Mouse (Mus musculus) forebrain, postnatal 0 days (tissue): ENCODE data around the gene Ier3. TPM values are rescaled to one million over a fixed set of nuclear protein-coding genes. Genes with fewer than 3 reads are reported as not detected.
A peak's percentile ranks its signal among the peaks of the same experiment; 100 is the strongest.

ENCODE experiments used
- ATAC-seq: fragments of 200-750 bp; cut with Nextera tagmentation; 2 replicates; pipeline ENCODE4 v1.8.0; 2017; ENCODE audit warnings: mild to moderate bottlenecking, moderate library complexity
- DNase-seq: peaks from one replicate; pipeline ENCODE4 v3.0.0-alpha.2; 2015
- H3K27ac ChIP-seq: fragments of 300-500 bp; sonication (generic); 2 replicates; pipeline ENCODE4 v1.5.1; 2014; ENCODE audit warnings: low read depth, mild to moderate bottlenecking, antibody characterized with exemption, low read length, moderate library complexity, mixed read lengths
- H3K27me3 ChIP-seq: fragments of 300-500 bp; sonication (generic); 2 replicates; pipeline ENCODE4 v1.6.1; 2014; ENCODE audit warnings: mild to moderate bottlenecking, low read length, mixed read lengths; ENCODE audit not compliant: insufficient read depth
- H3K36me3 ChIP-seq: fragments of 300-500 bp; sonication (generic); 2 replicates; pipeline ENCODE4 v1.6.1; 2014; ENCODE audit warnings: mild to moderate bottlenecking, moderate library complexity; ENCODE audit not compliant: insufficient read depth
- H3K4me1 ChIP-seq: fragments of 300-500 bp; sonication (generic); 2 replicates; pipeline ENCODE4 v1.6.1; 2014; ENCODE audit warnings: antibody characterized with exemption; ENCODE audit not compliant: insufficient read depth
- H3K4me2 ChIP-seq: fragments of 300-500 bp; sonication (generic); 2 replicates; pipeline ENCODE4 v1.6.1; 2014; ENCODE audit warnings: low read depth, mild to moderate bottlenecking, moderate library complexity
- H3K4me3 ChIP-seq: fragments of 300-500 bp; sonication (generic); 2 replicates; pipeline ENCODE4 v1.5.1; 2014; ENCODE audit warnings: low read depth, low read length, mixed read lengths
- H3K9ac ChIP-seq: fragments of 300-500 bp; sonication (generic); 2 replicates; pipeline ENCODE4 v1.6.1; 2014; ENCODE audit warnings: mild to moderate bottlenecking
- H3K9me3 ChIP-seq: fragments of 300-500 bp; sonication (generic); 2 replicates; pipeline ENCODE4 v1.6.1; 2016; ENCODE audit warnings: low read length
- CTCF ChIP-seq: sonication (generic); IDR thresholded peaks from 2 replicates; pipeline ENCODE4 v1.5.1; 2016; ENCODE audit warnings: antibody characterized with exemption, control low read depth, low read depth
- WGBS: fragments of 180-500 bp; shearing (Covaris S2); extraction: QIAGEN DNeasy Blood & Tissue Kit; methylation state at CpG from one replicate; pipeline ENCODE4 v1.1.7; 2014; 5-methylcytosine and 5-hydroxymethylcytosine counted together
- polyA plus RNA-seq: library from polyadenylated mRNA; unstranded; fragments of >200 nt; fragmentation: Nextera tagmentation; extraction: Ambion mirVana; gene quantifications from 2 replicates; pipeline ENCODE4 v1.2.1, GENCODE M21; 2015
- total RNA-seq: library from RNA; depleted of rRNA; stranded (reverse); fragments of >200 nt; gene quantifications from 2 replicates; pipeline ENCODE4 v1.2.3, GENCODE M21; 2014

The Ier3 gene
- total and polyA plus RNA-seq, 2 experiments from 2014 or later: 9.0 to 13.0 TPM

GRCm38 (mm10) chr17:35810900-35811648 lies 10.4 kb upstream of the Ier3 start:
- H3K27me3 ChIP-seq: no peaks in the 10 kb centered on the region
- H3K4me2 ChIP-seq: no peak overlapping the region
- H3K4me3 ChIP-seq: no peak overlapping the region
- H3K27ac ChIP-seq: no peak overlapping the region
- H3K4me1 ChIP-seq: no peaks in the 10 kb centered on the region
- no peak for ATAC-seq
- no peak overlapping the region for H3K9ac ChIP-seq
- H3K36me3 ChIP-seq: no peaks in the 10 kb centered on the region
- no peaks in the 10 kb centered on the region for H3K9me3 ChIP-seq
- 69% methylated on average over 5 of the region's 5 CpGs for WGBS
- no peak for DNase-seq
- no peak for TF ChIP-seq CTCF

DNA sequence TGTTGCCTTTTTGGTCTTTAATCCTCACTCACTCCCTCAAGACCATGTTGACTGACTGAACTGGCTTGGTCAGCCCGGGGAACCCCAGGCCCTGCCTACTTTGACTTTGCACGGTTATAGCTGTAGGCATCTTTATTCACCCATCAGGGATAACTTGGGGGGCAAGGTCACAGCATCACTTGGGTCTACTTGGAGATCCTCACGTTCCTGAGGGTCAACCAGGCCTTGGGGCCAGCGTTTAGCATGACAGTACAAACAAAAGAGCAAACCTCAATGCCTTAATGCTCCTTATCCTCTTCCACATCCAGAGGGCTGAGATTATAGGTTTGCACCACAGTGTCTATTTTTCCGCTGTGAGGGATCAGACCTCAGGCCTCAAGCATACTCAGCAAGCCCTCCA lies 9.2 kb upstream of the Ier3 start:
- Histone ChIP-seq H3K9me3 (no peaks in the 10 kb centered on the region), H3K4me1 (no peaks in the 10 kb centered on the region), H3K4me2 (no peak overlapping the region), H3K27me3 (no peaks in the 10 kb centered on the region), H3K4me3 (no peak overlapping the region), H3K9ac (no peak overlapping the region), H3K36me3 (no peaks in the 10 kb centered on the region), H3K27ac (no peak overlapping the region)
- WGBS: 79% methylated on average over 5 of the region's 5 CpGs
- no peak for TF ChIP-seq CTCF
- no peak for ATAC-seq
- DNase-seq: no peak

- ATAC-seq (no peak), DNase-seq (no peak)
- Histone ChIP-seq H3K27me3 (no peaks in the 10 kb centered on the region), H3K4me1 (no peaks in the 10 kb centered on the region), H3K4me3 (no peak overlapping the region), H3K27ac (no peak overlapping the region), H3K9me3 (no peaks in the 10 kb centered on the region), H3K9ac (no peak overlapping the region), H3K36me3 (no peaks in the 10 kb centered on the region), H3K4me2 (no peak overlapping the region)
- 67% methylated on average over 6 of the region's 6 CpGs for WGBS
- no peak for TF ChIP-seq CTCF
Measured at GRCm38 (mm10) chr17:35812736-35813135, 8.7 kb upstream of the Ier3 start.

GRCm38 (mm10) chr17:35813245-35813647 lies 8.2 kb upstream of the Ier3 start:
- WGBS: 27% methylated on average over 7 of the region's 7 CpGs

GRCm38 (mm10) chr17:35813653-35814052 lies 7.8 kb upstream of the Ier3 start:
- DNase-seq (no peak), ATAC-seq (no peak)
- no peak overlapping the region for H3K4me3 ChIP-seq
- no peaks in the 10 kb centered on the region for H3K9me3 ChIP-seq
- TF ChIP-seq CTCF: no peak
- WGBS: 74% methylated on average over 7 of the region's 7 CpGs
- no peak overlapping the region for H3K27ac ChIP-seq
- no peak overlapping the region for H3K4me2 ChIP-seq
- H3K27me3 ChIP-seq: no peaks in the 10 kb centered on the region
- no peaks in the 10 kb centered on the region for H3K36me3 ChIP-seq
- H3K4me1 ChIP-seq: no peaks in the 10 kb centered on the region
- no peak overlapping the region for H3K9ac ChIP-seq

More at GRCm38 (mm10) chr17:35813245-35813647, 8.2 kb upstream of the Ier3 start:
- no peak overlapping the region for H3K9ac ChIP-seq
- no peaks in the 10 kb centered on the region for H3K4me1 ChIP-seq
- H3K27me3 ChIP-seq: no peaks in the 10 kb centered on the region
- no peaks in the 10 kb centered on the region for H3K9me3 ChIP-seq
- H3K4me2 ChIP-seq: no peak overlapping the region
- peak; percentile 42 for ATAC-seq
- H3K36me3 ChIP-seq: no peaks in the 10 kb centered on the region
- H3K27ac ChIP-seq: no peak overlapping the region
- no peak overlapping the region for H3K4me3 ChIP-seq
- no peak for TF ChIP-seq CTCF
- peak; percentile 73 for DNase-seq

GRCm38 (mm10) chr17:35814678-35815077 lies 6.8 kb upstream of the Ier3 start:
- DNase-seq (no peak), ATAC-seq (no peak)
- Histone ChIP-seq H3K9ac (no peak overlapping the region), H3K4me1 (no peaks in the 10 kb centered on the region), H3K9me3 (no peaks in the 10 kb centered on the region), H3K27ac (no peak overlapping the region), H3K4me2 (no peak overlapping the region), H3K4me3 (no peak overlapping the region), H3K27me3 (no peaks in the 10 kb centered on the region), H3K36me3 (no peaks in the 10 kb centered on the region)
- WGBS: 67% methylated on average over 6 of the region's 6 CpGs
- TF ChIP-seq CTCF: no peak

- no peaks in the 10 kb centered on the region for H3K9me3 ChIP-seq
- no peaks in the 10 kb centered on the region for H3K4me1 ChIP-seq
- DNase-seq (no peak), ATAC-seq (no peak)
- TF ChIP-seq CTCF: no peak
- no peak overlapping the region for H3K9ac ChIP-seq
- no peak overlapping the region for H3K4me2 ChIP-seq
- 71% methylated on average over 7 of the region's 7 CpGs for WGBS
- H3K4me3 ChIP-seq: no peak overlapping the region
- no peaks in the 10 kb centered on the region for H3K27me3 ChIP-seq
- no peaks in the 10 kb centered on the region for H3K36me3 ChIP-seq
- H3K27ac ChIP-seq: no peak overlapping the region
Measured at GRCm38 (mm10) chr17:35815836-35816235, 5.6 kb upstream of the Ier3 start.
